Mouse (Mus musculus) stomach, adult 2 months (tissue): ENCODE measurements around the gene Trim62. TPM values are rescaled to one million over a fixed set of nuclear protein-coding genes. Genes with fewer than 3 reads are reported as not detected.

Experiments
- polyA plus RNA-seq: library from polyadenylated mRNA; depleted of rRNA; stranded (reverse); fragments of >200 nt; gene quantifications from 2 replicates; pipeline ENCODE4 v1.2.3, GENCODE M21; 2012; rRNA removed

The Trim62 gene
- polyA plus RNA-seq, result 4.4 and 6.1 TPM in 2 replicates

DNA sequence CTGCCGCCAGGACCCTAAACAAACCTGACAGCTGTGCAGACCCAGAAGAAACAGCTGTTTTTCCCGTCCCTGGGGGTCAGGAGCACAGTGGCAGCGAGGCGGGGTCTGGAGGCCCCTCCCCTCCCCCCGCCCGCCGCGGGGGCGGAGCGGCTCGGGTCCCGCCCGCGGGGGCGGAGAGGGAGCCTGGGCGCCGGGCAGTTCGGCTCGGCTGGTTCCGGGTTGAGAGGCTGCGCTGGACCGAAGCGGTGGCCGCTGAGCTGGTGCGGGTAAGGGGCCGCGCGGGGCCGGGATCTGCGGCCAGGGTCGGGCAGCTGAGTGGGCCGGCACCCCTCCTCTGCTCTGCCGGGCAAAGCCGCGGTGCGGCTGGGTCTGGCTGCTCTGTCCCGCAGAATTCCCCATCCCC lies at the start of gene Trim62:
TSS of gene Trim62 (plus strand) at position 202 of the 403 bp plus-strand sequence.

Other genes starting within 250 kb of the Trim62 start
- 43.2 and 51.9 TPM in 2 replicates for gene Phc2, start 228.9 kb upstream of the Trim62 start, polyA plus RNA-seq
- 0.05 and 0.08 TPM in 2 replicates for gene A3galt2, start 128.2 kb upstream of the Trim62 start, polyA plus RNA-seq
- gene Zfp362, start 77.5 kb upstream of the Trim62 start, polyA plus RNA-seq, result 14.1 and 14.8 TPM in 2 replicates
- 3.3 and 5.9 TPM in 2 replicates for gene Azin2, start 78.9 kb downstream of the Trim62 start, polyA plus RNA-seq
- gene Ak2, start 108.4 kb downstream of the Trim62 start, polyA plus RNA-seq, result 22.8 and 23.1 TPM in 2 replicates
- 39.0 and 55.2 TPM in 2 replicates for gene Rnf19b, start 174.7 kb downstream of the Trim62 start, polyA plus RNA-seq
- 228 and 321 TPM in 2 replicates for gene Tmem54, start 222.0 kb downstream of the Trim62 start, polyA plus RNA-seq
- gene Hpca, start 238.5 kb downstream of the Trim62 start, polyA plus RNA-seq, result 0.04 and 0.23 TPM in 2 replicates